Mouse (Mus musculus) embryonic stem cell, embryonic (primary cell): ENCODE data around the gene Gm6614.
"Not testable (repeated sequence)": the region's sequence is repeated elsewhere in the genome, so short reads cannot be mapped to it uniquely, and the experiment has no call there.

Source experiments
- CTCF ChIA-PET, 4 experiments: fragments of 300-600 bp in 2 of 4; fragments of 350-600 bp in 2 of 4; sonication (Branson Sonifier 250); formaldehyde crosslinking; loops; one replicate each; lab custom pipeline; 2022; ENCODE audit warnings: inconsistent platforms in 2 of 4; lab: Charles Lee
- POLR2A ChIA-PET, 4 experiments: fragments of 300-600 bp in 2 of 4; fragments of 350-600 bp in 2 of 4; sonication (Branson Sonifier 250); formaldehyde crosslinking; loops; one replicate each; lab custom pipeline; 2022; ENCODE audit warnings: antibody characterized with exemption in 4 of 4, inconsistent platforms in 1 of 4; lab: Charles Lee

Gene Gm6614

DNA sequence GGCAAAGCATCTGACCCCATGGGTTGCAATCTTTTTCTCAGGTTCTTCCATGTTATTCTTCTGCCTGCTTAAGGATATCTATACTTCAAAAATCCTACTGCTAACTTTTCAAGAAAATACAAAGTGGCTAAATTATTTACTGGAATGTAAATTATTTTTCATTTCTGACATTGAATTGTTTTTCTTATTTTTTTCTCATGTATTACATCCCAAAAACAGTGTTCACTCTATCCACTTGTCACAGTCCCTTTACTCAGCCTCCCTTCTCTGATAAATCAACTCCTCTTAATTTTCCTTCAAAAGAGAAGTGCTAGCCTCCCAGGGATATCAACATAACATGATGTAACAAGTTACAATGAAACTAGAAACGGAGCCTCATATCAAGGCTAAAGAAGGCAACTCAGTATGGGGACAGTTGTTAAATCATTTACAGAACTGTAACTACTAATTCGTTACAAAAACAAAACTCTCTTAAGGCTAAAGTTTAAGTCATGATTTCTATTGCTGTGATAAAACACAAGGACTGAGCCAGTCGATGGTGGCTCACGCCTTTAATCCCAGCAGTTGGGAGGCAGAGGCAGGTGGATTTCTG is at the start of gene Gm6614:
Gm6614 (minus strand) TSS at position 51 of the 592 bp plus-strand sequence.
- POLR2A ChIA-PET: no interaction called here

DNA sequence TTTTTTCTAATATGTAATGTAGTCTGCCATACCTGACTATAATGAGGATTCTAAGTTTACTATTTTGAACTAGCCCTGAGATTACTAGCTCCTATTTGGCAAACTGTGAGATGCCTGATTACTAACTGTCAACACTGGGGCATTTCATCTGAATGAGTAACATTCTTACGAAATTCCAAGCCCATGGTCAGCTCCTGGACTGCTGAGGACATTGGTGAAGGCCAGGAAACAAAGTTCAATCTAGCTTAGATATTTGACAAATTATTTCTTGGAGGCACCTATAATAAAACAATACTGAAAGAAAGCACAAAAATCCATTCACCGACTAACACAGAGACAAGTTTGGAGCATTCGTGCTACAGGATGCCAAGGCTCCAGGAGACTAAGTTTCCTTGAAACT is 47.1 kb upstream of the Gm6614 start:
- CTCF ChIA-PET: not testable (repeated sequence)

More for the DNA sequence above, at the start of gene Gm6614:
- CTCF ChIA-PET: no interaction called here

DNA sequence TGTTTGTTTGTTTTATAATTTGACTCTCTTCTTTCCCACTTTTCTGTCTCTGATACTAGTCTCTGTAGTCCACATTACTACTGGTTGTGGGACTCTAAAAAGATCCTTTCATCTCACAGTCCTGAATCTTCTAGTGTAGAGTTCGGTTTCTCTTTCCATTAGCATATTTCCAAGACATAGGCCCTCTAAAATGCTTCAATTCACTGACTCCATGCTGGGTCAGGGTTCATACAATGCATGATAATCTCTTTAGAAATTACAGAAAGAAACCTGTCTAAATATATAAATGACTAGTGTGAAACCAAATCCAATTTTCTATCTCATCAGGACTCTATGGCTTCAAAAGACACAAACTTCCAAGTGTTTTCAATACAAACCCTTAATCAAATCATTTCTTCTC is 36.5 kb upstream of the Gm6614 start:
- CTCF ChIA-PET: no interaction called here

More for the DNA sequence above, 47.1 kb upstream of the Gm6614 start:
- POLR2A ChIA-PET: not testable (repeated sequence)

DNA sequence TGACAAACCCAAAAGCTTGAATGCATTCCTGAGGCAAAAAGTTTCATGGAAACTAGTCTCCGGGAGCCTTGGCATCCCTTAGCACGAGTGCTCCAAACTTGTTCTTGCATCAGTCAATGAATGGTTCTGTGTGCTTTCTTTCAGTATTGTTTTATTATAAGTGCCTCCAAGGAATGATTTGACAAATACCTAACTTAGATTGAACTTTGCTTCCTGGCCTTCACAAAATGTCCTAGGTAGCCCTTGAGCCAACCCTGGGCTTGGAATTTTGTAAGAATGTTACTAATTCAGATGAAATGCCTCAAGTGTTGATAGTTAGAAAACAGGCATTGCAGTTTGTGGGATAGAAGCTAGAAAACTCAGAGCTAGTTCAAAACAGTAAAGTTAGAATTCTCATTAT is 34.5 kb upstream of the Gm6614 start:
- ChIA-PET POLR2A (no interaction called here), CTCF (no interaction called here)

More for the DNA sequence above, 36.5 kb upstream of the Gm6614 start:
- POLR2A ChIA-PET: interaction anchor here in 1 of 4 experiments (0.7 kb wide), 1 partner anchor 176 kb away, joined by 6 read pairs; no protein-coding TSS in a partner anchor

DNA sequence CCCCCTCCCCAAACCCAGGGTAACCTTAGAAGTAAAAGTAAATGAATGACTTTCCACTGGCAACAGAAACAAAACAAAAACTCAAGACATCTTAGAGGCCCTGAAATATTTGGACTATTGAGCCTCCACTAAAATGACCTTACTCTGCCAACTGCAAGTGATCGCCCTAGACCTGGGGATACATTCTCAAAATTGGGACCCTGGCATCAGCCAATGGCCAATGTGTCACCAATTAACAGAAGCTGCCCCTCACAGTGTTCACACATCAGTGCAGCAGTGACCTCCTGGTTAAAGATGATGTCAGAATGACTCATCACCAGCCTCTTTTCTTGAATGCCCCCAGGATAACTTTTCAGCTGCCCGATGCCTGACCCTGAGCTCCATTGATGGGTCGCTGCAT is 30.7 kb upstream of the Gm6614 start:
- POLR2A ChIA-PET: no interaction called here
- CTCF ChIA-PET: no interaction called here

DNA sequence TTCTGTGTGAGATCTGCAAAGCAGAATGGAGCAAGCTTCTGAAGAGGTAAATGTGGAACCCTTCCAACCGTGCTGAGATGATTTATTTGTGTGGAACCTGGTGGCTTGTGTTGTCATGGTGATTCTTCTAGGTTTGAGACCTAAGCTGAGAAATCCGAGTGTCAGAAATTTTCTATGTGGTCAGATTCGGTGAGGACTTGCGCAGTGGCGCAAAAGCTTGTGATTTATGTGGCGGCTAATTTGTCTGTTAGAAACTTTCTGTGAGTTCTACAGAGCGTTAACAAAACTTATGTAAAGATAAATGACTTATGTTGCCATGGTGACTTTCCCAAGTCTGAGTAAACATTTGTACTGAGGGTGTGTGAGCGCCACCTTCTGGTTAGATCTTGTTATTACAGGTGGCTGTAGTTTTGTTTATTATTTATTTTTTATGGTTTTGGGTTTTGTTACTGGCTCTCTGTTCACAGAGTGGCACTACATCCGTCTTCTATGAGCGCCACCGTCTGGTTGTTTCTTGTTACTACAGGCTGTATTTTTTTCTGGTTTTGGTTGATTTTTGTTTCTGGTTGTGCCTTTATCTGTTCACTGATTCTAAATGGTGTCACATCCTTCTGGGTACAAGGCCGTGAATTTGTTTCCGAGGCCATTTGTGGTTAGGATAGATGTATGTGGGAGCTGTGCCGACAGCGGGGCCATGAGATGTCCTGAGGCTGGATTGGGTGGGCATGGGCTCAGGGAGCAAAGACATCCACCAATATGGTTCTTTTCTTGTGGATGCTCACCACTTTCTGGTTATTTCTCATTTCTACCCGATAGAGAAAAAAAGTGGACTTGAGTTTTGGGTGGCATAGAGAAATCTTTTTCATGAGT is 29.3 kb upstream of the Gm6614 start:
- ChIA-PET CTCF (no interaction called here), POLR2A (interaction anchor here in 1 of 4 experiments (0.6 kb wide), 1 partner anchor 468 kb away, joined by 10 read pairs; no protein-coding TSS in a partner anchor)

DNA sequence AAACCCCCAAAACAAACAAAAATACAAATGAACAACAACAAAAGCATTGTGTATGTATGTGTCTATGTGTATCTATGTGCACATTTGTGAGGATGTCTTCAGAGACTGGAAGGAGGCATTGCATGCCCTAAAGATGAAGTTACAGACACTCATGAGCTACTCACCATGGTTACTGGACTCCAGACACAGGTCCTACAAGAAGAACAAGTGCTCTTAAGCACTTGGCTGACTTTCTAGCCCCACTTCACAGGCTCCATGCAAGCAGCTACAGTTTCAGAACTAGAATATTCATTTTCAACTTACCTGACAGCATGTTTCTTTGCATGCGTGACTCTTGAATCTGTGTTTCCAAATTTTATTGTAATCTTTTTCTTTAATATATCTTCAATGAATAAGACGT is 24.6 kb upstream of the Gm6614 start:
- POLR2A ChIA-PET: no interaction called here
- CTCF ChIA-PET: no interaction called here

DNA sequence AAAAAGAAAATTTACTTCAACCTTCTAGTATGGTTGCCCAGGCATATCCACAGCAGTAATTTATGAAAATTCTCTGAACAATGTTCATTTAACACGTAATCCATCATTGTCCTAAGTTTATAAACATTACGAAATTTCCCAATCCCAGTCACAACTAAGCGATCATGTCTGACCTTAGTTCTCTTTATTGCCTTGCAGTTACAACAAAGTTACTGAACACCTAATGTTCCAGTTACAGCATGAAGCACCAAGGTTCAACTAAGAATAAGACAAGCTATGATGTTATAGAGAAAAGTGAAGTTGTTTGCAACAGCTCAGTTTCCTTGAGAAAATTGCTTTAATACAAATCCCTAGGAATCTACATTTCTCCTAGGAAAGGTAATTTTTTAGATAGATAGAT is 10.5 kb upstream of the Gm6614 start:
- CTCF ChIA-PET: no interaction called here
- POLR2A ChIA-PET: no interaction called here

DNA sequence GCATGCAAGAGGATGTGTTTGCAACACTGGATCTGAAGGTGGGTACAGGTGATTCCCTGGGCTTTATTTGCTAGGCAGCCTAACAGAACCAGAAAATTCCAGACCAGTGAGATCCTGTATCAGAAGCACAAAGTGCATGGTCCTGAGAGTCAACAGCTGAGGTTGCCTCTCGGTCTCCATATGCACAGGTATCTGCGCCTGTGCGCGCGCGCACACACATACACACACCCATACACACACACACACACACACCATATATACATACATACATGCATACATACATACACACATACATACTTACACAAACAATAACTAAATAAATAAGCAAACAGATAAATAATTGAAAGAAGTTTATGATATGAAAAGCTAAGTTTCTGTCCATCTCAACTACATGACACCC is 24.4 kb downstream of the Gm6614 start:
- ChIA-PET CTCF (interaction anchor here in 1 of 4 experiments (0.5 kb wide), 1 partner anchor 1622 kb away, joined by 4 read pairs; no protein-coding TSS in a partner anchor), POLR2A (no interaction called here)

DNA sequence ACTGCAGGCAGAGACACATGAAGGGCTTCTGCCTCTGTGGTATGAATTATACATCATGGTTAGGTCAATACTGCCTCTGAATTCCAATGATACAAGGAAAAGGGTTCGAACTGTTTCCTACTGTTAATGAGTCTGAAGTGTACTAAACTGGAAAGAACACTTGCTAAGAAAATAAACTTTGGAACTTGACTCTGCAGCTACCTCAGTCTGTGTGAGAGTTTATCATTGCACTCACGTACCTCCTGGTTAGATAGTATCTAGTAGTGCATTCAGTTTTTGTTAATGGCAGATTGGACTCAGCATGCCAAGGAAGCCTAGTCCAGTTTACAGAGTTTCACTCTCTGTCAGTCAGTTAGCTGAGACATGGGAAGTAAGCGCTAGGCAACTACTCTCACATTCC is 26.6 kb downstream of the Gm6614 start:
- ChIA-PET POLR2A (no interaction called here), CTCF (interaction anchor here in 1 of 4 experiments (0.6 kb wide), 1 partner anchor 187 kb away, joined by 8 read pairs; no protein-coding TSS in a partner anchor)

DNA sequence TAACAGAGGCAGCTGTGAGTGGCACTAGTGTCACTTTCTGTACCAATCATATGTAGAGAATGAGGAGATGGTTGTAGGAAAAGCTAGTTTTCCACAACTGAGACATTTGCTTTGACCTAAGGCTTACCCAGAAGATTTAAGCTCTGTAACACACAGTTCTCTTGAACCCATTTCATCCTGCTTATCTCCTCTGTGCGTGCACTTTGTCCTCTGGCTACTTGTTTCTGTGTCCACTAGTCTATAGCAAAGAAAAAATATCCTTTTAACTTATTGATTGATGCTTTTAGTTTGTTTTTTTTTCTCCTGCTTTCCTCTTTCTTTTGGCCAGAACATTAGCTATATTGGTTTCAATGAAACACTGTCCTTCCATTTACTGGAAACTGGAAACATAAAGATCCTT is 48.8 kb downstream of the Gm6614 start:
- ChIA-PET CTCF (no interaction called here), POLR2A (no interaction called here)

DNA sequence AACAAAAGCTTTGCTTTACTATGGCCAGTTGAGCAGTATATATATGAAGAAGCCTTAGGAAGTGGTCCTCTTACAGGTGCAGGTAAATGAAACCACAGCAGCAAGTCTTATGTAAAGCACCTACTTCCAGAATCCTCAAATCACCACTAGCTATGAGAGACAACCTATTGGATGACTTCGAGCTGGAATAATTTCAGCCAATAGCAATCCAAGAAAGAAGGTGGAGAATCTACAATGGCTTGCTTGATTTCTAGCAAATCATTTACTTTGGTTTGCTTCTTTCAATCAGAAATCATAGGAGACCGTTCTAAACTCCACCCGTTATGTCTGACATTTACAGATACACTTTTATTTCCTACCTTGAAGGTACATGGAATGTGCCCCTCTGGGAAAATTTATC is 49.4 kb downstream of the Gm6614 start:
- ChIA-PET CTCF (no interaction called here), POLR2A (no interaction called here)

DNA sequence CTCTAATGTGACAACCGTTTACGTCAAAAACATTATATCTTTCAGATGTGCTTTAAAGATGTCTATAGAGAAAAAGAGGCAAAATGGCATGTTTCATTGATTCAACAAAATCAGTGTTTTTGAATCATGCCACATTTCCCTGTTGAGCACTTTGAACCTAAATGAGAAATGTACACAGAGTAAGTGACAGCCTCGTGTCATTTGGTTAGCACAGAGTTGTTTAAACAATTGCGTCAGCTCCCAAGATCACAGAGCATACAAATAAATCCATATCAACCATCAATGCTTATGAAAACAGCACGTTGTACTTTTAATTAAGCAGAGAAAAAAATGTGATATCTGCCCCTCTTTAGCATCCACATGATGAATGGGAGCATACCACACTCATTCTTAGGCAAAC is 50.7 kb downstream of the Gm6614 start:
- CTCF ChIA-PET: no interaction called here
- POLR2A ChIA-PET: no interaction called here

DNA sequence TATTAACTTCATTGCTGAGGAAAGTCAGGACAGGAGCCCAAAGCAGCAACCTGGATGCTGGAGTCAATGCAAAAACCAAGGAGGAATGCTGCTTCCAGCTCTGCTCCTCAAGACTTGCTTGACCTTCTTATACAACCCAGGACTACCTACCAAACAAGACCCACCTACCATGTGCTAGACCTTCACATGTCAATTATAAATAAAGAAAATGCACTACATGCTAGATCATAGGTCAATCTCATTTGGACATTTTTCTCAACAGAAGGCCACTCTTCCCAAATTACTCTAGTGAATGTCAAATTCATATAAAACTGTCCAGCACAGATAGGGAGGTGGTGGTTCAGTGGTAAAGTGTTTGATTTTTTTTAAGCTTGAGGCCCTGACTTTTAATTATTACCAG is 64.4 kb downstream of the Gm6614 start, which contains the start of gene Slco1a1:
Slco1a1 (minus strand) TSS at position 101 of the 400 bp plus-strand sequence.
- CTCF ChIA-PET: no interaction called here
- POLR2A ChIA-PET: no interaction called here

DNA sequence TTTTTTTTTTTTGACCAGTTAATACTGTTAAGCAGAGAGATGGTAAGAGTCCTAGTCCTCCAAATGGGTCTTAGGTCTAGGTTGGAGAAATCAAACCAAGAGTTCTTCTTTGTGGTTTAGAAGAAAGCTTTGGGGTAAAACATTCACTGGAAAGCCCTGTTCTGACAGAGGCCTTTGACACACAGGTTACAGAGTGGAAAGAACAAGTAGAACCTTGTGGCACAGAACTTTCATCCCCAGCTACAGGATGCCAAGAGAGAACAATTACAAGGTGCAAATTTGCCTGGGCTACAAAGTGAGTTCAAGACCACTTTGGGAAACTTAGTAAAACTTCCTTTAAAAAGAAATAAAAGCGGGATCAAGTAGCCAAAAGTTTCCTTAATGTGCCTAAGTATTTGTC is 70.8 kb downstream of the Gm6614 start:
- CTCF ChIA-PET: no interaction called here
- POLR2A ChIA-PET: no interaction called here
